Mouse (Mus musculus): ENCODE measurements at regions not wholly inside any gene's neighbourhood (a gene's known extent, or its start where the extent isn't known, plus 50 kb on each side); places are given as distances from the start of the nearest gene placed in this dataset.

- H3K4me3 ChIP-seq (ENCODE audit: low read depth, low read length): no peak overlapping the region
- DNase-seq (ENCODE audit: low spot score): no peak
- no peaks in the 10 kb centered on the region for H3K27me3 ChIP-seq (ENCODE audit: control insufficient read depth, insufficient read depth, low read length)
- WGBS: 69% methylated on average over 2 of the region's 2 CpGs
- H3K4me2 ChIP-seq (ENCODE audit: low read depth, low read length): no peak overlapping the region
- no peak overlapping the region for H3K9ac ChIP-seq (replicated peaks; ENCODE audit: low read depth, low read length)
- H3K9me3 ChIP-seq (replicated peaks; ENCODE audit: control insufficient read depth, low read length): no peaks in the 10 kb centered on the region
- ATAC-seq (ENCODE audit: insufficient read depth, low read depth): no peak
- no peak for TF ChIP-seq CTCF (IDR thresholded peaks at IDR 0.05; ENCODE audit: low read depth)
- TF ChIP-seq EP300 (IDR thresholded peaks at IDR 0.05; ENCODE audit: low read depth): no peak
- H3K4me1 ChIP-seq (ENCODE audit: control insufficient read depth, insufficient read depth): no peaks in the 10 kb centered on the region
- H3K36me3 ChIP-seq (replicated peaks; ENCODE audit: control insufficient read depth, insufficient read depth, low read length): no peaks in the 10 kb centered on the region
- no peak overlapping the region for H3K27ac ChIP-seq (ENCODE audit: low read depth)
Measured at GRCm38 (mm10) chr6:139210256-139210655, 291.5 kb downstream of the Rergl start.

DNA sequence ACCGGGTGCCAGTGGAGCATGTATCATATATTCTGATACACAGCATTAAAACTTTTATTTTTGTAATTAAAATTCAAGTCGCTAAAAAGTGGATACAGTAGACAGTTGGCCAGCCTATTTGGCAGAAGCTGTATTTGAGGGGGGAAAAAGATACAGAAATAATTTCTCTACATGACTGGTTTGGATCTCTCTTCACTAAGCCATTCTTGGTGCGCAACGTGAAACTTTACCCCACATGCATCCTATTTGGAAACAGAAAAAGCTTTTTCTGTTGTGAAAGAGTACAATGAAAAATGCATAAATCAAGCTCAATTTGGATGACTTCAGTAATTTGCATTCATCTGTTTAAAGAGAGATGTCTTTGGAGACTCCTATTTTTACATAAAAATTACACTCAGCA lies 303.2 kb downstream of the Rergl start:
- no peaks in the 10 kb centered on the region for H3K4me1 ChIP-seq (ENCODE audit: control insufficient read depth, insufficient read depth)
- H3K27me3 ChIP-seq (ENCODE audit: control insufficient read depth, insufficient read depth, low read length): no peaks in the 10 kb centered on the region
- H3K9ac ChIP-seq (replicated peaks; ENCODE audit: low read depth, low read length): no peak overlapping the region
- H3K36me3 ChIP-seq (replicated peaks; ENCODE audit: control insufficient read depth, insufficient read depth, low read length): no peaks in the 10 kb centered on the region
- H3K4me3 ChIP-seq (ENCODE audit: low read depth, low read length): no peak overlapping the region
- no peak for TF ChIP-seq CTCF (IDR thresholded peaks at IDR 0.05; ENCODE audit: low read depth)
- TF ChIP-seq EP300 (IDR thresholded peaks at IDR 0.05; ENCODE audit: low read depth): no peak
- H3K9me3 ChIP-seq (replicated peaks; ENCODE audit: control insufficient read depth, low read length): no peaks in the 10 kb centered on the region
- ATAC-seq (ENCODE audit: insufficient read depth, low read depth) (no peak), DNase-seq (ENCODE audit: low spot score) (no peak)
- no peak overlapping the region for H3K27ac ChIP-seq (ENCODE audit: low read depth)
- H3K4me2 ChIP-seq (ENCODE audit: low read depth, low read length): no peak overlapping the region
- 77% methylated on average over 4 of the region's 4 CpGs for WGBS

- H3K4me1 ChIP-seq (ENCODE audit: control insufficient read depth, insufficient read depth): no peaks in the 10 kb centered on the region
- no peak for DNase-seq (ENCODE audit: low spot score)
- no peak for TF ChIP-seq EP300 (IDR thresholded peaks at IDR 0.05; ENCODE audit: low read depth)
- no peak for TF ChIP-seq CTCF (IDR thresholded peaks at IDR 0.05; ENCODE audit: low read depth)
- H3K36me3 ChIP-seq (replicated peaks; ENCODE audit: control insufficient read depth, insufficient read depth, low read length): no peaks in the 10 kb centered on the region
- H3K27ac ChIP-seq (ENCODE audit: low read depth): no peak overlapping the region
- no peak overlapping the region for H3K4me3 ChIP-seq (ENCODE audit: low read depth, low read length)
- no peaks in the 10 kb centered on the region for H3K27me3 ChIP-seq (ENCODE audit: control insufficient read depth, insufficient read depth, low read length)
- no peak overlapping the region for H3K4me2 ChIP-seq (ENCODE audit: low read depth, low read length)
- 59% methylated on average over 8 of the region's 8 CpGs for WGBS
- no peaks in the 10 kb centered on the region for H3K9me3 ChIP-seq (replicated peaks; ENCODE audit: control insufficient read depth, low read length)
- no peak overlapping the region for H3K9ac ChIP-seq (replicated peaks; ENCODE audit: low read depth, low read length)
- no peak for ATAC-seq (ENCODE audit: insufficient read depth, low read depth)
Measured at GRCm38 (mm10) chr6:139186431-139186830, 315.3 kb downstream of the Rergl start.

DNA sequence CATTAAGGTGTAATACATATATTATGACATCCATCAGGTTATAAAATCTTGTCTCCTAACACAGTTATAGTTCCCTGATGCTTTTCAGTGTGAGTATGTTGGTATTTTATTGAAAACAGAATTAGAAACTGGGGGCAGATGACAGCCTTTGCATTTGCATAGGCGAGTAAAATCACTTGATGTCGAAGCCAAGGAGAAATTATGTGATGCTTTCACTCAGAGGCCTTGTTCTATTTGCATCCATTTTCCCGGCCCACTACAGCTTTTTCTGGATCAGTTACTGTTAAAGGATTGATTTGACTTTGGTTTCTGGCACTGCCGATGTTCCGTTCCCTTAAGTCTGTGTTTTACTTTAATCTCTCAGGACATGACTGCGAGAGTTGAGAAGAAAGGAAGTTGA lies 341.4 kb downstream of the Rergl start:
- Histone ChIP-seq H3K9me3 (replicated peaks; ENCODE audit: control insufficient read depth, low read length) (no peaks in the 10 kb centered on the region), H3K36me3 (replicated peaks; ENCODE audit: control insufficient read depth, insufficient read depth, low read length) (no peaks in the 10 kb centered on the region), H3K9ac (replicated peaks; ENCODE audit: low read depth, low read length) (no peak overlapping the region), H3K4me2 (ENCODE audit: low read depth, low read length) (no peak overlapping the region), H3K4me3 (ENCODE audit: low read depth, low read length) (no peak overlapping the region), H3K27me3 (ENCODE audit: control insufficient read depth, insufficient read depth, low read length) (no peaks in the 10 kb centered on the region), H3K4me1 (ENCODE audit: control insufficient read depth, insufficient read depth) (no peaks in the 10 kb centered on the region), H3K27ac (ENCODE audit: low read depth) (no peak overlapping the region)
- TF ChIP-seq CTCF (IDR thresholded peaks at IDR 0.05; ENCODE audit: low read depth) (no peak), EP300 (IDR thresholded peaks at IDR 0.05; ENCODE audit: low read depth) (no peak)
- ATAC-seq (ENCODE audit: insufficient read depth, low read depth) (no peak), DNase-seq (ENCODE audit: low spot score) (no peak)
- 79% methylated on average over 6 of the region's 6 CpGs for WGBS

GRCm38 (mm10) chr6:139159741-139160140 lies 342.0 kb downstream of the Rergl start:
- TF ChIP-seq EP300 (IDR thresholded peaks at IDR 0.05; ENCODE audit: low read depth): no peak
- TF ChIP-seq CTCF (IDR thresholded peaks at IDR 0.05; ENCODE audit: low read depth): no peak
- no peak overlapping the region for H3K9ac ChIP-seq (replicated peaks; ENCODE audit: low read depth, low read length)
- WGBS: 57% methylated on average over 4 of the region's 4 CpGs
- DNase-seq (ENCODE audit: low spot score) (no peak), ATAC-seq (ENCODE audit: insufficient read depth, low read depth) (no peak)
- H3K4me2 ChIP-seq (ENCODE audit: low read depth, low read length): no peak overlapping the region
- H3K36me3 ChIP-seq (replicated peaks; ENCODE audit: control insufficient read depth, insufficient read depth, low read length): no peaks in the 10 kb centered on the region
- H3K27ac ChIP-seq (ENCODE audit: low read depth): no peak overlapping the region
- no peak overlapping the region for H3K4me3 ChIP-seq (ENCODE audit: low read depth, low read length)
- no peaks in the 10 kb centered on the region for H3K9me3 ChIP-seq (replicated peaks; ENCODE audit: control insufficient read depth, low read length)
- H3K27me3 ChIP-seq (ENCODE audit: control insufficient read depth, insufficient read depth, low read length): no peaks in the 10 kb centered on the region
- H3K4me1 ChIP-seq (ENCODE audit: control insufficient read depth, insufficient read depth): no peaks in the 10 kb centered on the region

- no peak overlapping the region for H3K9ac ChIP-seq (replicated peaks; ENCODE audit: low read depth, low read length)
- H3K9me3 ChIP-seq (replicated peaks; ENCODE audit: control insufficient read depth, low read length): no peaks in the 10 kb centered on the region
- H3K36me3 ChIP-seq (replicated peaks; ENCODE audit: control insufficient read depth, insufficient read depth, low read length): no peaks in the 10 kb centered on the region
- no peak for DNase-seq (ENCODE audit: low spot score)
- H3K4me3 ChIP-seq (ENCODE audit: low read depth, low read length): no peak overlapping the region
- TF ChIP-seq CTCF (IDR thresholded peaks at IDR 0.05; ENCODE audit: low read depth) (no peak), EP300 (IDR thresholded peaks at IDR 0.05; ENCODE audit: low read depth) (no peak)
- H3K27ac ChIP-seq (ENCODE audit: low read depth): no peak overlapping the region
- H3K27me3 ChIP-seq (ENCODE audit: control insufficient read depth, insufficient read depth, low read length): no peaks in the 10 kb centered on the region
- no peak overlapping the region for H3K4me2 ChIP-seq (ENCODE audit: low read depth, low read length)
- H3K4me1 ChIP-seq (ENCODE audit: control insufficient read depth, insufficient read depth): no peaks in the 10 kb centered on the region
- no peak for ATAC-seq (ENCODE audit: insufficient read depth, low read depth)
- WGBS: 67% methylated on average over 1 of the region's 1 CpGs
Measured at GRCm38 (mm10) chr6:139154802-139155201, 347.0 kb downstream of the Rergl start.
